Mouse (Mus musculus): Measurements from ENCODE around the gene Rara. TPM values are rescaled to one million over a fixed set of nuclear protein-coding genes. Genes with fewer than 3 reads are reported as not detected.
A peak's percentile ranks its signal among the peaks of the same experiment; 100 is the strongest.

Rara gene
- total and polyA plus RNA-seq, 3 experiments, result 4.5 to 13.7 (median 12.1) TPM

DNA sequence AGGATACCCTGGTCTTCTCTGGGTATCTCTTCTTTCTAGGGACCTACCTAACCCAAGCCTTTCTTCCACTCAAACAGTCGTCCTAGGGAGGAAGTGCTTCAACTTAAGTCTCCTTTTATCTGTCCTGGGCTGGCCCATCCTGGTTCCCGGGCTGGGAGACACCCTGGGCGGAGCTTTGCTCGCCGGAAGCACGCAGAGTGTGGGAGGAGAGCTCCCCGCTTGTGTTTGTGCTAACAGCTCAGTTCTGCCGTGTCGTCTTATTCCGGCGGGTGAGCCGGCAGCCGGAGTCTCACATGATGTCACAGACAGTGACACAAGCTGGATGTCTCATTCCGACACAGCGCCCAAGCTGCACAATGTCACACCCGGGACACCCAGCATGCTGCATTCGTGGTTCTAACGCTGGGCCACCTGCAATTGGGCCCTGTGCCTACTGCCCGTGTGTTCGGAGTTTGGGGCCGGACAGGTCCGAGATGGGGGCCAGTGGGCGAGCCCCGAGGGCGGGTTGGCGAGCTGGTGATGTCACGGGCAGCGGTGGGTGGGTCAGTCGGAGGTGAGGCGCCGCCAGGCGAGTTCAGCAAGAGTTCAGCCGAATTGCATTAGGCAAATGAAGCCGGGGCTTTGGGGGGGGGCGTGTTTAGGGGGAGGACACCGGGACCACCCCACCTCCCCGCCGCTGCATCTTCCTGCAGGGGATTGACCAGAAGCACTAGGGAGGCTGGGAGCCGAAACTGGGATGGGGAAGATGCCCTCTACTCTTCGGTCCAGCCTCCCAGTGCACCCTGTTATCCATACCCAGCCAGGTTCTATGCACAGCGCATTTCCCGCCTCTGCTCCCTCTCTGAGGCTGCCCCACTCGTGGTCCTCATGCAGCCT is 32.1 kb downstream of the Rara start (continued):
- TF ChIP-seq MEF2A (IDR thresholded peaks at IDR 0.05; ENCODE audit: borderline replicate concordance, low read depth, low read length) (no peak), MYC (IDR thresholded peaks at IDR 0.05; ENCODE audit: low read depth, low read length) (no peak), CTCF (conservative IDR thresholded peaks at IDR 0.05 in 1 of 2, IDR thresholded peaks at IDR 0.05 in 1 of 2; ENCODE audit: low read depth in 2 of 2, low read length in 2 of 2) (no peak), BHLHE40 (IDR thresholded peaks at IDR 0.05; ENCODE audit: low read depth, low read length) (peak; percentile 64), IRF4 (IDR thresholded peaks at IDR 0.05; ENCODE audit: low read depth, low read length) (no peak), SIN3A (IDR thresholded peaks at IDR 0.05; ENCODE audit: low read length) (peak; percentile 68; the same call in 1 of the 2 replicates), MAFK (IDR thresholded peaks at IDR 0.05; ENCODE audit: insufficient replicate concordance, low read length) (no peak), USF1 (IDR thresholded peaks at IDR 0.05; ENCODE audit: low read depth, low read length) (no peak), ZC3H11A (IDR thresholded peaks at IDR 0.05; ENCODE audit: low read depth, low read length) (no peak), ZKSCAN1 (IDR thresholded peaks at IDR 0.05; ENCODE audit: borderline replicate concordance, low read depth, low read length) (no peak), ELF1 (IDR thresholded peaks at IDR 0.05; ENCODE audit: low read depth, low read length) (no peak; the same call in 1 of the 2 replicates), ZNF384 (IDR thresholded peaks at IDR 0.05; ENCODE audit: low read depth, low read length) (no peak)

DNA sequence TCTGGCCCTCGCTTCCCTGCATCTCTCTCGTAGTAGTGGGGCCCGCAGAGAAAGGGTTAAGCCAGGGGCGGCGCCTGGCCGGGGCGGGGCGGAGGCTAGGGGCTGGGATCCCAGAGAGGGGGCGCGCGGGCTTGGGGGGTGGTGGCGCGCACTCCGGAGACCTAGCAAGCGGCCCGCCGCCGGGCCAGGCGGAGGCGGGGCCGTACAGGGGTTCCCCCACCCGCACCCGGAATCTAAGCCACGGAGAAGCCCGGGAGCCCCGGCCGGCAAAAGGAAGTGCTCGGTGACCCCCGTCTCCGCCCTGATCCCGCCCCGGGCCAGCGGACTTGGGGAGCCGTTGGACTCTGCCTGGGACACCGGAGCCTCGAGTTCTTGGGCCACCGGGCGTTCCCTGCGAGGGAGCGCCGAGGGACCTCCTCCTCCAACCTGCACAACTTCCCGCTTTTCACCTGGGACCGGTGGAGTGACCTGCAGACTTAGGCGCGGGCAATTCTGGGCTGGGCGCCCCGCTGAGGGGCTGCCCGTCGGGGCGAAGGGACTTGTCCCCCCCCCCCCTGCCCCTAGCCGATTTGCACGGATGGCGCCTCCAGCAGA is 32.8 kb downstream of the Rara start:
- in situ Hi-C loops (cut with MboI; ENCODE audit: low pct_ligation_motif_present, low pct_unique_long_range_greater_than_20kb, low sequenced_read_pairs), result no loop called here
- Histone ChIP-seq H3K9ac (ENCODE audit: insufficient read depth, low read depth) (no peak overlapping the region), H3K4me2 (ENCODE audit: insufficient read depth, low read depth, poor library complexity, severe bottlenecking) (peak overlapping the region; percentile 59), H3K9me3 (replicated peaks; ENCODE audit: low read length) (no peaks in the 10 kb centered on the region), H3K4me1 (ENCODE audit: control insufficient read depth in 1 of 2, insufficient read depth in 2 of 2) (peaks cover 34 to 58% of the 10 kb centered on the region in 2 experiments), H3K27me3 (replicated peaks) (no peaks in the 10 kb centered on the region), H3K79me2 (replicated peaks; ENCODE audit: control insufficient read depth, extremely low read depth, insufficient read depth, poor library complexity, severe bottlenecking) (0 out of 2 replicates have a peak, but pooled peaks cover 3% of the 10 kb centered on the region), H3K4me3 (replicated peaks in 1 of 3; ENCODE audit: low read depth in 2 of 3, low read length in 2 of 3, poor library complexity in 1 of 3) (peak overlapping the region in 1 of 3 experiments; percentile 54), H3K36me3 (replicated peaks in 1 of 2; ENCODE audit: control insufficient read depth in 1 of 2, insufficient read depth in 1 of 2, low read length in 1 of 2) (peaks cover 10 to 38% of the 10 kb centered on the region in 2 experiments), H3K27ac (ENCODE audit: insufficient read depth, low read depth) (no peak overlapping the region)
- DNase-seq (ENCODE audit: extremely low read depth), result no peak
- no peak for TF ChIP-seq MAX (IDR thresholded peaks at IDR 0.05; ENCODE audit: low read length)
- TF ChIP-seq ZC3H11A (IDR thresholded peaks at IDR 0.05; ENCODE audit: low read depth, low read length), result no peak
- no peak for TF ChIP-seq MAFK (IDR thresholded peaks at IDR 0.05; ENCODE audit: insufficient replicate concordance, low read length)
- no peak for TF ChIP-seq SMC3 (IDR thresholded peaks at IDR 0.05; ENCODE audit: low read depth, low read length)
- no peak for TF ChIP-seq JUND (conservative IDR thresholded peaks at IDR 0.05; ENCODE audit: low read depth, low read length)
- TF ChIP-seq JUN (IDR thresholded peaks at IDR 0.05; ENCODE audit: insufficient read depth, low read depth, low read length), result no peak
- no peak for TF ChIP-seq RAD21 (IDR thresholded peaks at IDR 0.05; ENCODE audit: low read depth, low read length)
- TF ChIP-seq MYC (IDR thresholded peaks at IDR 0.05; ENCODE audit: low read depth, low read length), result no peak
- no peak for TF ChIP-seq HCFC1 (IDR thresholded peaks at IDR 0.05; ENCODE audit: low read depth, low read length)
- TF ChIP-seq IRF4 (IDR thresholded peaks at IDR 0.05; ENCODE audit: low read depth, low read length), result no peak
- no peak for TF ChIP-seq MXI1 (IDR thresholded peaks at IDR 0.05; ENCODE audit: low read depth, low read length)
- TF ChIP-seq ELF1 (IDR thresholded peaks at IDR 0.05; ENCODE audit: low read depth, low read length), result no peak
- TF ChIP-seq POLR2AphosphoS2 (IDR thresholded peaks at IDR 0.05; ENCODE audit: low read depth, low read length), result no peak
- no peak for TF ChIP-seq NELFE (IDR thresholded peaks at IDR 0.05; ENCODE audit: low read depth, low read length)
- TF ChIP-seq TCF12 (IDR thresholded peaks at IDR 0.05; ENCODE audit: low read depth, low read length), result no peak
- TF ChIP-seq GABPA (IDR thresholded peaks at IDR 0.05; ENCODE audit: insufficient replicate concordance, low read depth, low read length), result no peak
- TF ChIP-seq POLR2A (IDR thresholded peaks at IDR 0.05; ENCODE audit: low read depth, low read length), result no peak
- dilution Hi-C loops (cut with MboI; ENCODE audit: extremely low pct_ligation_motif_present, extremely low pct_unique_long_range_greater_than_20kb, low sequenced_read_pairs), result no loop called here

All from CH12.LX (cell line).